Mouse (Mus musculus) hindbrain, postnatal 0 days (tissue): ENCODE results near the gene Urm1. TPM values are rescaled to one million over a fixed set of nuclear protein-coding genes. Genes with fewer than 3 reads are reported as not detected.

Experiments used
- ATAC-seq: fragments of 200-750 bp; cut with Nextera tagmentation; 2 replicates; pipeline ENCODE4 v1.8.0; 2017; ENCODE audit warnings: mild to moderate bottlenecking, moderate TSS enrichment, moderate library complexity
- DNase-seq: peaks from one replicate; pipeline ENCODE4 v3.0.0-alpha.2; 2015; ENCODE audit warnings: low spot score
- H3K27ac ChIP-seq: fragments of 300-500 bp; sonication (generic); 2 replicates; pipeline ENCODE4 v1.5.1; 2014; ENCODE audit warnings: mild to moderate bottlenecking
- H3K27me3 ChIP-seq: fragments of 300-500 bp; sonication (generic); 2 replicates; pipeline ENCODE4 v1.6.1; 2014; ENCODE audit warnings: low read length, mixed read lengths; ENCODE audit not compliant: insufficient read depth
- H3K36me3 ChIP-seq: fragments of 300-500 bp; sonication (generic); 2 replicates; pipeline ENCODE4 v1.6.1; 2014; ENCODE audit warnings: low read length, mixed read lengths; ENCODE audit not compliant: insufficient read depth
- H3K4me1 ChIP-seq: fragments of 300-500 bp; sonication (generic); 2 replicates; pipeline ENCODE4 v1.6.1; 2014; ENCODE audit warnings: antibody characterized with exemption, low read length, mixed read lengths; ENCODE audit not compliant: insufficient read depth
- H3K4me2 ChIP-seq: fragments of 300-500 bp; sonication (generic); 2 replicates; pipeline ENCODE4 v1.6.1; 2014; ENCODE audit warnings: low read depth, mild to moderate bottlenecking, low read length, moderate library complexity, mixed read lengths
- H3K4me3 ChIP-seq: fragments of 300-500 bp; sonication (generic); 2 replicates; pipeline ENCODE4 v1.5.1; 2014; ENCODE audit warnings: low read length
- H3K9ac ChIP-seq: fragments of 300-500 bp; sonication (generic); replicated peaks from 2 replicates; pipeline ENCODE4 v1.6.1; 2014; ENCODE audit warnings: mild to moderate bottlenecking, low read length, moderate library complexity, mixed read lengths
- H3K9me3 ChIP-seq: fragments of 300-500 bp; sonication (generic); 2 replicates; pipeline ENCODE4 v1.6.1; 2016; ENCODE audit warnings: low read length, mixed read lengths
- CTCF ChIP-seq: IDR thresholded peaks from 2 replicates; pipeline ENCODE4 v1.5.1; 2016; ENCODE audit warnings: antibody characterized with exemption, control low read depth, low read depth
- WGBS: fragments of 180-500 bp; shearing (Covaris S2); extraction: QIAGEN DNeasy Blood & Tissue Kit; methylation state at CpG from one replicate; pipeline ENCODE4 v1.1.7; 2014; 5-methylcytosine and 5-hydroxymethylcytosine counted together
- polyA plus RNA-seq: library from polyadenylated mRNA; unstranded; fragments of >200 nt; fragmentation: Nextera tagmentation; extraction: Ambion mirVana; gene quantifications from 2 replicates; pipeline ENCODE4 v1.2.1, GENCODE M21; 2015
- total RNA-seq: library from RNA; depleted of rRNA; stranded (reverse); fragments of >200 nt; gene quantifications from 2 replicates; pipeline ENCODE4 v1.2.3, GENCODE M21; 2014

The Urm1 gene
- total and polyA plus RNA-seq, 2 experiments from 2014 or later, result 29.3 to 70.7 TPM

DNA sequence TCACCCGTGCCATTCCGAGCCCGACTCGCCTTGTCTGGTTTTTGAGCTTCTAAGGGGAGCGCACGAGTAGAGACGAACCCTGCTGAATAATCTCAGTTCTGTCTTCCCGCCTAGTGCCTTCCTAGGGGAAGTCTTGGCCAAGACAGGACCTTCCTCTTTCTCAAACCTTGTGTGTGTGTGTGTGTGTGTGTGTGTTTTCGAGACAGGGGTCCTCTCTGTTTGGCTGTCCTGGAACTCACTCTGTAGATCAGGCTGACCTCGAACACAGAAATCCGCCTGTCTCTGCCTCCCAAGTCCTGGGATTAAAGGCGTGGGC, 7.8 kb downstream of the Urm1 start:
- Histone ChIP-seq H3K4me1 (peaks cover 12% of the 10 kb centered on the region), H3K9me3 (no peaks in the 10 kb centered on the region), H3K27me3 (no peaks in the 10 kb centered on the region), H3K9ac (peak overlapping the region; percentile 78), H3K4me2 (peak overlapping the region; percentile 94), H3K36me3 (peaks cover 2% of the 10 kb centered on the region; the same call in 1 of the 2 replicates), H3K27ac (peak overlapping the region; percentile 89; the same call in 1 of the 2 replicates), H3K4me3 (peak overlapping the region; percentile 96)
- no peak for DNase-seq
- TF ChIP-seq CTCF, result no peak
- no peak for ATAC-seq
- 2% methylated on average over 12 of the region's 12 CpGs for WGBS

DNA sequence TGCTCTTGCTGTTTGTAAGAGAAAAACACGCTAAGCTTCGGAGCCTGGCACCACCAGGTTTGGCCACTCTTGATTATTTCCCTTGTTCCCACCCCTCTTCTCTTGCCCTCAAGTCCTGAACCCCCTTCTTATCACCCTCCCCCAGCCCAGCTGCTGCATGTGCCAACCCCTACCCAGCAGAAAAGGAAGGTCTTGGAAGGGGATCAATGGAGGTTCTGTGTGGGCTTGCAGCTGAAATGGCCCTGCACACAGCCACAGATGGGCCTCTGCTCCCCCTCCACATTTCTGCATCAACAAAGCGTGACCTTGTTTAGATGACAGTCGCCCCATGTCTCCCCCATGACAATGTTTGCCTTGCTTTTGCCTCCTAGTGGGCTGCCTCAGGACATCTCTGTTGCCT, 11.2 kb downstream of the Urm1 start:
- Histone ChIP-seq H3K4me1 (peaks cover 10% of the 10 kb centered on the region), H3K9ac (no peak overlapping the region), H3K9me3 (no peaks in the 10 kb centered on the region), H3K27ac (no peak overlapping the region), H3K27me3 (no peaks in the 10 kb centered on the region), H3K4me2 (no peak overlapping the region), H3K4me3 (no peak overlapping the region), H3K36me3 (peaks cover 7% of the 10 kb centered on the region; the same call in 1 of the 2 replicates)
- ATAC-seq (no peak), DNase-seq (peak; percentile 29)
- WGBS, result 62% methylated on average over 4 of the region's 4 CpGs
- TF ChIP-seq CTCF, result no peak

DNA sequence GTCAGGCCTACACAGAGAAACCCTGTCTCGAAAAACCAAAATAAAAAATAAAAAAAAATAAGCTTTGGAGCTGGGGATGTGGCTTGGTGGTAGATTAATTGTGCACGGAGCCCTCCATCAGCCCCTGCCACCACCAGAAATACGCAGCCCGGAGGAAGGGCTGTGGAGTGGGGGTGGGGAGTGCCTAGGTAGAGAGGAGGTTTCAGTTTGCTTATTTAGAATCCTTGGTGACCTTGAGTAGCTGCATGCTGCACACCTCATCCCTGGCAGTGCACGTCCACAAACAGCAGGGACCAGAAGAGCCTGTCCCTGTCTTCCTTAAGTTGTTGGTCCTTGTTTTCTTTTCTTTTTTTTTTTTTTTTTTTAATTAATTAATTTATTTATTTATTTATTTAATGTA, 13.9 kb downstream of the Urm1 start:
- Histone ChIP-seq H3K9me3 (no peaks in the 10 kb centered on the region), H3K4me2 (no peak overlapping the region), H3K4me3 (no peak overlapping the region), H3K4me1 (no peaks in the 10 kb centered on the region), H3K9ac (no peak overlapping the region), H3K36me3 (peaks cover 12% of the 10 kb centered on the region; the same call in 1 of the 2 replicates), H3K27me3 (no peaks in the 10 kb centered on the region), H3K27ac (no peak overlapping the region)
- 92% methylated on average over 5 of the region's 5 CpGs for WGBS
- no peak for TF ChIP-seq CTCF
- ATAC-seq (no peak), DNase-seq (no peak)

DNA sequence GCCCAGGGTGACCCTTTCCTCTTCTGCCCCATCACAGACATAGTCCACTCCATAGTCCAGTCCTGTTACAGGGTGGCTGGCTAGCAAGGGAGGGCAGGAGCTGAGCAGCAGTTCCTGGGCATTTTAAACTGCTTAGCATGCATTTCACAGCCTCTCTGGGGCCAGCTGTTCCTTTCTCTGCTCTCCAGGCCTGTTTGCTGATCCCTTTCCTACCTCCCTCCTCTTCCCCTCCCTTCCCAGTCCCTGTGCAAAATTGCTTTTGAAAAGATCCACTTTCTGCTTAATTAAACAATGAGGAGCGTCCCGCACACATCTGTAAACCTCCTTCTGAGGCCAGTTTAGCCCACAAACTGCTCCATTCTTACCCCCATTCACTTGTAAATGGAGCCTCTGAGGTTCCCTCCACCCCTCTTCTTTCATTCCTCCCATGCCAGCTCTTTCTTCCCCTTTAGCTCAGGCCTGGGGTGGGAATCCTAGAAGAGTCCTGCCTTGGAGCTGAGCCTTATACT, 15.6 kb downstream of the Urm1 start:
- 10% methylated on average over 2 of the region's 2 CpGs for WGBS
- DNase-seq, result peak; percentile 38
- Histone ChIP-seq H3K27ac (peak overlapping the region; percentile 58; the same call in 1 of the 2 replicates), H3K9ac (no peak overlapping the region), H3K4me1 (no peaks in the 10 kb centered on the region), H3K27me3 (no peaks in the 10 kb centered on the region), H3K4me2 (no peak overlapping the region), H3K36me3 (peaks cover 12% of the 10 kb centered on the region; the same call in 1 of the 2 replicates), H3K9me3 (no peaks in the 10 kb centered on the region), H3K4me3 (no peak overlapping the region)
- ATAC-seq, result peak; percentile 48; the same call in 1 of the 2 replicates
- TF ChIP-seq CTCF, result no peak

DNA sequence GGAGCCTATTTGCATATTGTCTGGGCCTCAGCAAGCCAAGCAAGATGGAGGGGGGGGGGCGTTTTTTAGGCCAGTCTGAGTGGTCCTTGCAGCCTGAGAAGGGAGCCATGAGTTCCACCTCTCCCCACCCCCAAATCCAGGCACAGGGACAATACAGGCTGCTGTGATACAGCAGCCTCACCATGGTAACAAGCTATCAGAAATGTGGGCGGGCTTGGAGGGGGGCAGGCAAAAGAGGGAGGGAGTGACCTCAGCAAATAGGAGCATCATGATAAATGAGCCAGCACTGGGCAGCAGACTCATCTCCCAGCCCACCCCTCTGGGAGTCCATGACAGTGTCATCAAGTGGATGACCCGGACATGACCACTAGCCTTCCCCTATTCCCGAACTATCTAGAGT, 19.6 kb downstream of the Urm1 start:
- no peaks in the 10 kb centered on the region for H3K27me3 ChIP-seq
- TF ChIP-seq CTCF, result no peak
- no peaks in the 10 kb centered on the region for H3K9me3 ChIP-seq
- H3K4me1 ChIP-seq, result no peaks in the 10 kb centered on the region
- H3K9ac ChIP-seq, result no peak overlapping the region
- 19% methylated on average over 3 of the region's 4 CpGs for WGBS
- no peak overlapping the region for H3K4me2 ChIP-seq
- peak; percentile 33 for DNase-seq
- ATAC-seq, result peak; percentile 41
- H3K36me3 ChIP-seq, result 0 out of 2 replicates have a peak, but pooled peaks cover 14% of the 10 kb centered on the region
- no peak overlapping the region for H3K4me3 ChIP-seq
- H3K27ac ChIP-seq, result no peak overlapping the region

DNA sequence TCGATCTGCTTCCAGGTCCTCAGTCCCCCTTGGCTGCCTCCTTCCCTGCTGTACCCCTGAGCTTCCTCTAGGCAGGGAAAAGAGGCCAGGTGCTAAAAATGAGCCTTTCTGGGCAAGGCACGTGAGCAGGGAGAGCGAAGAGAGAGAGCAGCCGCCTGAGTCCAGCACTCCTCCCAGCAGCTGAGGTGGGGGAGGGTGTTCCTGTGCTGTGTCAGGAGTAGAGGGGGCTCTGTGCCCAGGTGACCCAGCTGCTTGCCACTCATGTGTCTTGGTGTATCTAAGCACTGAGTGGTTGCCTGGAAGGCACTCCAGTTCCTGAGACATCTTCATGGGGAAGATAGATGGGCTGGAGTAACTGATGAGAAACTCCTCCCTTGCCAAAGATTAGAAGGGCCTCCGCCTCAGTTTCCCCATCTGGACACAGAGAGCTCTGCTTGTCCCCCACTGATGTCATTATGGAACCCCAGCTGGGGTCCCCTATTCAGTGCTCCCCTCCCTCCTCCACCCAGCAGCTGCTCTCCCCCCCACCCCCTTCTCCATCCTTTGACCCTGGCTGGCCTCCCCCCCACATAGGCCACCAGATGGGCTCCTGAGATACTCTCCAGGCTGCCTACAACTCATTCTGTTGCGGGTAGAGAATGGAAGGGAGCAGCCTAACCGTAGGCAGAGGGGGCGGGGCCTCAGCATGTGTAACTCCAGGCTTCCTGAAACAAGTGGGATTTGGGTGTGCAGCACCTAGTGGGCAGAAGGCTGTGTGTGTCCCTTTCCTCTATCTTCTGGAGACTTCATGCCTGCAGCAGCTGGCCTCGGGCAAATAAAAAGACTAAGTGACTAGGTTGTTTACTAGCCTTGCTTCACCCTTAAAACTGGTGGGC, 23.6 kb downstream of the Urm1 start:
- Histone ChIP-seq H3K4me1 (no peaks in the 10 kb centered on the region), H3K36me3 (0 out of 2 replicates have a peak, but pooled peaks cover 9% of the 10 kb centered on the region), H3K4me2 (no peak overlapping the region), H3K9ac (no peak overlapping the region), H3K27me3 (no peaks in the 10 kb centered on the region), H3K9me3 (no peaks in the 10 kb centered on the region), H3K4me3 (no peak overlapping the region), H3K27ac (no peak overlapping the region)
- peak; percentile 15; the same call in 1 of the 2 replicates for TF ChIP-seq CTCF
- WGBS, result 26% methylated on average over 9 of the region's 9 CpGs
- ATAC-seq (no peak), DNase-seq (no peak)

DNA sequence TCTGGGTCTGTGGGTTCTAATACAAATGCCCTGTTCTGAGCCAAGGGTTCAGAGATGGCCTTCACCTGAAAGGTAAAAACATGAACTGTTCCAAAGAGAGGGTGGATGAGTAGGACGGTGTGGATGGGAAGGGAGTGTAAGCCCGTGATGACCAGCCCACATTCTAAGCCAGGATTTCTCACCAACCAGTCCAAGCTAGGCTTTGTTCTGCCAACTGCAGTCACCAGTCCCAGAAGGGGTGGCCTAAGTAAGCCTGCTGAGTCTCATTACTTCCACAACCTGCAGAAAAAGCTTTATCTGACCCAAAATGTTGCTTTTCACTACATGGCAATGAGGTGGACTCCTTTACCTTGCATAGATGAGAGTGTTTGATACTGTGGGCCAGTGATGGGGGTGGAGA, 24.2 kb downstream of the Urm1 start:
- H3K4me2 ChIP-seq, result peak overlapping the region; percentile 80
- H3K4me3 ChIP-seq, result no peak overlapping the region
- no peaks in the 10 kb centered on the region for H3K4me1 ChIP-seq
- no peaks in the 10 kb centered on the region for H3K27me3 ChIP-seq
- no peak overlapping the region for H3K27ac ChIP-seq
- ATAC-seq (no peak), DNase-seq (no peak)
- H3K9me3 ChIP-seq, result no peaks in the 10 kb centered on the region
- no peak overlapping the region for H3K9ac ChIP-seq
- WGBS, result 42% methylated on average over 2 of the region's 2 CpGs
- H3K36me3 ChIP-seq, result 0 out of 2 replicates have a peak, but pooled peaks cover 9% of the 10 kb centered on the region
- no peak for TF ChIP-seq CTCF
